Mouse (Mus musculus): ENCODE measurements around the gene Ptpre.

Gene Ptpre

DNA sequence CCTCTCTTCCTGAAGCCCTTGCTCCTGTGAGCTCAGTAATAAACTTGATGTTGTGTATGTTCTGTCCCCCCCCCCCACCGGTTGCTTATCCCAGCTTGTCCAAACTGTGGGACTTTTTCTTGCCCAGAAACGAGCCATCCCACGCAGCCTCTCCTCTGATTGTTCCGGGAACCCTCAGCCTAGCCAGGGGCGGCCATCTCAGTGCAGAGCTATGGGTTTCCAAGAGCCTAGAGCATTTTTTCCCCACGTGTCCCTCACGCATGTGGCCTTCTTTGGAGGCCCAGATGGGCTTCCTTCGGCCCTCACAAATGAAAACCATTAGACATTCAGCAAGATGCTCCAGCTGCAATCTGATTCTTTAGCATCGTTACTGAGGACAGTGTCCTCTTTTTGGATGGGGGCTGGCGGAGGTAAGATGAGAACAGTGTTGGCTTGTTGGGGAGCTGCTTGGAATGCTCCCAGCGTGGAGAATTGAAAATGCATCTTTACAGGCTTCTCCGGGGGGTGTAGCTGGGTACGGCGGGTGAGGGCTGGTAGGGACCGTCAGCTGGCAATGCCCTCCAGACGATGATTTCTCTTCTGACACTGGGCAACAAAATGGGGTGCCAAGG lies 41.5 kb downstream of the Ptpre start:
- DNase-seq (ENCODE audit: low spot score): no peak

DNA sequence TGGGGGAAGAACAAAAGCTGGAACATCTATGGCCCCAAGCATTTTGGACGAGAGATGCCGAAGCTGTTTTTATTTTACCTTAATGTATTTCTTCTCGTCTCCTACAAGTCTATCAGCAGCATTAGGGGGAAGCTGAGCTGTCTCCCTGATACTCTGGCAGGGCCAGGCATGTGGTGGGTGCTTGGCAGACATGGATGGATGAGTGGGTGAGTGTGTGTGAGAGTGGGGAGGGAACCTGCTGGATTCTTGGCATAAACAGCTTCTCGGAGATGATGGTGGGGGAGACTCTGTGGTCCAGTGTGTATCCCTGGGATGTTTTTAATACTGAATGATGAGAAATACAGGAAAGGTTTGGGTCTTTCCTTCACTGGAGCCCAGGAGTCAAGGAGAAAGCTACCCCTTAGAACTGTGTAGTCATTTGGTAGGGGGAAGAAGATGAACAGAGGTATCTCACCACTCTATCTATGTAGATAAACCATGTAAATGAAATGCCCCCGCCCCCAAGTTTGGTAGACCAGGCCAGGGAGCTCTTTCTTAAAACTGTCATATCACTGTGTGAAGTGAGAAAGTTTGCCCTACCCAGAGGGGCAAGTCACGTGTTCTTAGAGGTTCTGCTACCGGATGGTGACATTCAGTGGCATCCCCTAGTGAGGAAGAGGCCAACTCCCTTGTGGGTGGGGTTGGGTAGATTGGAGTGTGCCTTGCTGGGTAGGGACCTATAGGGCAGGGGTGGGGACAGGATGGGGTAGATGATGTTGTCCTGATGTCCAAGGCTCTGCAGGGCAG lies 43.2 kb downstream of the Ptpre start:
- DNase-seq (ENCODE audit: low spot score): peak; percentile 15

DNA sequence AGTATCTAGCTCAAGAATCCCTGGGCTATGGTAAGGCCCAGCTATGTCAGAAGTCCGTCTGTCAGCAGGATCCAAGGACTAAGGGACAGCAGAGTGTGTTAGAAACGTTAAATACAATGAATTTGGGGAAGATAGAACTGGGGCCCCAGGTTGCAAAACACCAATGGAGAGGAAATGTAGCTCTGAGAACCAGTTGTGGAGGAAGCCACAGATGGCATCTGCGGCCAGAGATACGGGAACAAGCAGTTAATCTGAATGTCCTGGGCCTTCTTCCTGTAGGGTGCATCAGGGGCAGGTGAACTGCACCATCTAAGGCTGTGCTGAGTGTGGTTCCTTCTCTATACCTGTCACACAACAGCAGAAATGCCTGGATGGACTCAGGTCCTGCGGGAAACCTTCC lies 43.8 kb downstream of the Ptpre start:
- no peak for DNase-seq (ENCODE audit: low spot score)

DNA sequence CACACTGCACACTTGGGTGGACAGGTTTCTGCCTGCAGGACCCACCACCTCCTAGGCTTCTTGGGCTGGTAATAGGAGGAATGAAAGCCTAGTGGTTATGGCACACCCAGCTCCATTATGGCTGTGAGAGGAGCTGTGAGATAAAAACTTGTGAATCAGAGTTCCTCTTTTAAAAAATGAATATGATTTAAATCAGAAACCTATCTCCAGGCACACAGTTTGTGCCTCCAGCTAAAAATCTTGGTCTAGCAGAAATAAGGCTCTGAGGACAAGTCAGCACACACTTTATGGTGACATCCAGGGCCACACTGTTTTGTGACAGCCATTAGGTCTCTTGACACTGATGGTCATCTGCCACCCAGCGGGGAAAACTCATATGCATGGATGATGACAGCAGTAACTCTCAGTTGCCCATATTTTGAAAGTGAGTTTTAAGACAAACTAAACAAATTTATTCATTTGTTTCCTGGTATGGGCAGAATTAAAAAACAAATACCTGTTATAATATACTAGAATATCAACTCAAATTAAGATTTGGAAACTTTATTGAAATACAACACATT lies 47.9 kb downstream of the Ptpre start:
- DNase-seq (ENCODE audit: low spot score): no peak

DNA sequence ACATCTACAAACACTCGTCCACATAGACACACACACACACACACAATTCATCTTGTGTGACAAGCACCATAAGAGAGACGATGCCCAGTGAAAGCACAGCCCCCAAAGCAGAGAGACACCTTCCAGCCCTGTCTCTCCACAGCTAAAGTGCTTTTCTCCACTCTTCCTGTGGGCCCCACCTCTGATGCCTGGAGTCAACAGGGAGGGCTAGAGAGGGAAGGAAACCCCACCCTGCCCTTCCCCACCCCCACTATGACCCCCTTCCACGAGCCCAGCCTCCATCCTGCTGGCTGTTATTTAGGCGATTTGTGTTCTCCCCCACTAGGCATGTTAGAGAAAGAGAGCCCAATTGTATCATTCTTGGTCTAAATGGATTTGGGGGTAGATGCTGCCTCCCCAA lies 49.1 kb downstream of the Ptpre start:
- no peak for DNase-seq (ENCODE audit: low spot score)

DNA sequence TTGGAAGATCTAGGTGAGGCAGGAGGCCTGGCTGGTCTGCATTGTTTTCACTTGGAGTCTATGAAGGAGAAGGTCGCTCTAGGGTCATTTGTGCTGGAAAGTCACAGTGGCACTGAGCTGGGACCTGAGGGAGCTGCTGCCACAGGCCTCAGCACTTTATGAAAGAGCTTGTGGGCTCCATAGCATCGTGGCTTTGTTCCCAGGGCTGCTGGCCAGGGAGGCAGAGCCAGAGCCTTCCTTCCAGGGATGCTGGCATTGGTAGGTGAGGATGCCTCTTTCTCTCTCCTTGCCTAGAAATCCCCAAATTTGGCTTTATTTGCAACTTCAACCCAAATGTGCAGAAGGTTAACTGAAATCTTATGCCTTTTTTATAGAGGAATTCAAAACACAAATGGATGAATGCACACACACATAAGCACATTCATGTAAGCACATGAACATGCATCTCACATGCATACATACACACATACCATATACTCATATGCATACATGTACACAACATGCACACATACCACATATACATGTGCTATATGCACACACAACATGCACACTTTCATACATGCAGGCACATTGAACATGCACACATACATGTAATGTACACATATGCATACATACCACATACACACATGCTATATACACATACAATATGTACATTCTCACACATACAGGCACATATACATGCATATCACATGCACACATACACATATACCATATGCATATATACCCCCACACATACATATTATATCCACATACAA lies 50.7 kb downstream of the Ptpre start:
- DNase-seq (ENCODE audit: low spot score): no peak

DNA sequence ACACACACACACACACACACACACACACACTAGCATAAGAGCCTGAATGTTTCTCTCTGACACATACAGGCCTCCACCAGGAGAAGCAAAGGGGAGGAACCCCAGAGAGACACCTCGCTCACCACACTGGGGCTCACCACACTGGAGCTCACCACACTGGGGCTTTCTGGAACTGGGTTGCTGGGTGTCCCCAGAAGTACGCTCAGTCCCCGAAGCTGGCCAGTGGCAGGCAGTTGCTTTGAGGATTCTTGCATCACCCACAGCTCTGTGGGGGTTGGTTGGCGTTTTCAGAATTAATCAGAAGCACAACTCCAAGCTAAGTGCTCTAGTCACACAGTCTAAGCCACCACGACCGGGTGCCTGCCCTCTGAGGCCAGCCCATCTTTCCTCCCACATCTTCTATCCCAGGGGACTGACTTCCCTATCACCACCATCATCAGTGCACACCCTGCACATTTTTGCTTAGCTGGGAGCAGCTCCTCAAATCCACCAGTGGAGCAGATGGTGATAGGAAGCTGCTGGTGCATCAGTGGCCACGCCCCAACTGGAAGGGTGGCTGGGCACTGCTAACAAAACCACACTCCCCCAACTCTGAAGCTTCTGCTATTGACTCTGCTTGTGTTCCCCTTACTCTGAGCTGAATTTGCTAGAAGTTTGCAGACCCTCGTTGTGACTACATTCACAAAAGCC lies 51.5 kb downstream of the Ptpre start:
- no peak for DNase-seq (ENCODE audit: low spot score)

DNA sequence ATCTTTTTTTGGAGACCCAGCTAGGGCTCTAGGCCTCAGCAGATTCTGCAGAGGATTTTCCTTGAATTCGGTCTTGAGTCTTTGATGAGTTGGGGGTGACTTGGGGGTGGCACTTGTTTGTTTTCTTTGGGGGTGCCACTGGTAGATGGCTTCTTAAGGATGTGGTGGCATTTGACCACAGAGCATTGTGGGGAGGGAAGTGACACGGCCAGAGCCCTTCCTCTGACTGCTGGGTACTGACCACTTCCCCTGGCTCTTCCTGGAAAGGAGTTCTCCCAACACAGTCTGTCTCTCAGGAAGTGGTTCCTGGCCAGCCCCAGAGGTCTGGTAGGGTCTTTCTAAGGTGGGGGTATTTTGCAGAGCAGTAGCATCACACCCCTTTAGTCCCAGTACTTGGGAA lies 54.2 kb downstream of the Ptpre start:
- no peak for DNase-seq (ENCODE audit: low spot score)

DNA sequence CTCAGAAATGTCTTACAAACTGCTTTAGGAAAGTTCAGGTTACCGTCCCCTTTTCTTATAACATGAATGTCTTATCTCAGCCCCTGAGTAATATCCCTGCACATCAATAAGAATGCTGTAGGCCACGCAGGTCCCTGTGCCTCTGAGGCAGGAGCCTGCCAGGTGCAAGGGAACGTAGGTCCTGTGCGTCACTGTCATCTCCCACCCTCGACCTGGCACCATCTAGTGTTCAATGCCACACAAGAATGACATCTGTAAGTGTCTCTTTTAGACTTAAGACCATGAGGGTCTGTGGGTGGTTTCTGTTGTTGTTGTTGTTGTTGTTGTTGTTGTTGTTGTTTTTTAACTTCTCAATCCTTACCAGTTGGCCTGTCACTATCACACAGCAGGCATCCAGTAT lies 56.0 kb downstream of the Ptpre start:
- no peak for DNase-seq (ENCODE audit: low spot score)

DNA sequence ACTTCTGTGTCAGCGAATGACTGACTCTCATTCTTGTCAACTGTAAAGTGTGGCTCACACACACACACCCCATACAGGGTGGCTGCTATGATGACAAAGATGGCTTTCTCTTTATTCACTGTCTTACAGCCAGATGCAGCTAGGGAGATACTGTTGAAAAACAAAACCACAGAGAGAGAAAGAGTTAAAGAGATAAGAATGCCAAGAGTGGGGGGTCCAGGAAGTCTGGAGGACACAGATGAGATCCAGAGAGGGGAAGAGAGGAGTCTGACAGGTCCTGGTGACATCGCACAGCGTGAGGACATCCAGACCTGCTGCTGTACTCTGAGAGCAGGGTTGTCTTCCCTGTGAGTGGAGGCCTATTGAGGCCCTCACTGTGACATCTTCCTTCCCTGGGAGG lies 56.5 kb downstream of the Ptpre start:
- no peak for DNase-seq (ENCODE audit: low spot score)

DNA sequence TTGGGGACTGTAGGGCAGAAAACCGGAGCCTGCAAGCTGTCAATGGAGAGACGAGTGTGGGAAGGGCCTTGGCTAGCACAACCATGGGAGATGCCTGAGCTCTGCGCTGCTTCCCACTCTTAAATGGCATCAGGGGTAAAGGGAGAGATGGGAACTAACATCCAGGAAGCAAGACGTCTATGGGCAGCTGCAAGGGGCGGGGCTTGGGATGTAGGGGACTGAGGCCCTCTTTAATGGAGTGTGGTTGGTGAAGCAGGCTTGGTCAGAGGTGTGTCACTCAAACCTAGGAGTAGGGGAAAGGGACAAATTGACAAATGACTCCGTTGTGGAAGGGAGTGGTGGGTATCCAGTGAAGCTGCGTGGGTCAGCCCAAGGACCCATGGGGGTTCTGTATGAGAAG lies 57.4 kb downstream of the Ptpre start:
- DNase-seq (ENCODE audit: low spot score): no peak

DNA sequence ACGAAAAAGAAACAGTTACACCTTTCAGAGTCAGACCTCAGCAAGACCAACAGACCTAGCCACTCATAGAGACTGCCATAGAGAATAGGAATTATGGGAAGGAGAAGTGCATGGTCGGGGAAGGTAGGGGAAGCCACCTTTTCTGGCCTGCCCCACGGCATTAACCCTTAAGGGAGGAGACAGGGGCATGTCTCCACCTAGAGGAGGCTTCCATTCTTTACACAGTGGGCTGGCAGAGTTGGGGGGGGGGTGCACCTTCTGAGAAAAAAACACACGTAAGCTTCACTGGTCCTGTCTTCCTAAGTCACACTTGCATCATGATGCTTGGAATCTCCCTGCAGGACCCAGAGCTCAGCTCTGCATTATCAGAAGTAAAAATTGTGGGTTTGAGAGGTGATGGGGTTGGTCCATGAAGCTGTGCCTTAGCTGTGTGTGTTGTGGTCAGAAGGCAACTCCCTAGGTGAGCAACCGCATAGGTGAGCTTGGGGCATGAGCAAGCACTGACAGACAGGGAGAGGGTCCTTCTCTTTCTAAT lies 58.4 kb downstream of the Ptpre start:
- DNase-seq (ENCODE audit: low spot score): no peak

DNA sequence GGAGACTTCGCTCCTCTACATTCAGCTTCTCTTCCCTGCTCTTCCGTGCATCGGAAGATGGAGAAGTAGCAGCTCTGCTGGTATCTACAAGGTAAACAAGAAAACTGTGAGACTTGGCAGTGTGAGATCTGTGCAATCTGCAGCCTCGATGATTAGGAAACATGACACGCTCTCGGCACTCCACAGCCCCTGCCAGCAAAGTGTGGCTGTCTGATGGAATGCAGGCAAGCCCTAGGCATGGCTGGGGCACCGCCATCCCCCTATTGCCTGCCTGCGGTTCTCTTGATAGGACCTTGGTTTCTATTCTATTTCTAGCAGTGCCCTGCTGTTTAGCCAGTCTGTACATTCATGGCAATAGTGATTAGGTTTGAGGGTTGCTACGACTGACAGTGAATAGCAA lies 59.7 kb downstream of the Ptpre start:
- DNase-seq (ENCODE audit: low spot score): no peak

DNA sequence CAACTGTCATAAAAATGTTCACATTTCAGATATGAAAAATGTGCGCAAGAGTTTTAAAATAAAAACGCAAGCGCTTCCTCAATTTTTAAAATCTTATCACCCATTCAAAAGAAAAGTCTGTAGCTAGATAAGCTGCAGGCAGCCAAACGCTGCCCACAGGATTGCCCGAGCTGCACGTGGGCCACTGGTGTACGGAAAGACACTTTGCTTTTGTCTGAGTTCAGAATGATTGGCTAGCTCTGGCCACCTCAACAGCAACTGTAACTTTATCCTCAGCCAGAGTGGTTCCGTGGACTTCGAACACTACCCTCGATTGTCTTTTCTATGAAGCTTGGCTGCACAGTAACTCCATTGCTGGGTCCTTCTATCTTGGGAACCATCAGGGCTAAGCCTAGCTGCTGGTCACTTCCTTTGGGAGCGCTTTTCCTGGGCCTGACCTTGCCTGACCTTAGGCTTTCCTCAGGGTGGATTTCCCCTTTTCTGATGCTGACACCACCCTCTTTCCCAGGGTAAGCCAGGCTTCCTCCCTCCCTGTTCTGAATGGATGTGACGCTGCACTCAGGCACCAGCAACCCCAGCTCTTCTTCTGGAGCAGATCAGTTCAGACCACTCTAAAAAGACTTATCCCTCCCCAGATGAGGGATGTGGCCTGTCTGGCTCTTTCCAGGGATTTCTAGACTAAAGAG lies 60.5 kb downstream of the Ptpre start:
- DNase-seq (ENCODE audit: low spot score): no peak

DNA sequence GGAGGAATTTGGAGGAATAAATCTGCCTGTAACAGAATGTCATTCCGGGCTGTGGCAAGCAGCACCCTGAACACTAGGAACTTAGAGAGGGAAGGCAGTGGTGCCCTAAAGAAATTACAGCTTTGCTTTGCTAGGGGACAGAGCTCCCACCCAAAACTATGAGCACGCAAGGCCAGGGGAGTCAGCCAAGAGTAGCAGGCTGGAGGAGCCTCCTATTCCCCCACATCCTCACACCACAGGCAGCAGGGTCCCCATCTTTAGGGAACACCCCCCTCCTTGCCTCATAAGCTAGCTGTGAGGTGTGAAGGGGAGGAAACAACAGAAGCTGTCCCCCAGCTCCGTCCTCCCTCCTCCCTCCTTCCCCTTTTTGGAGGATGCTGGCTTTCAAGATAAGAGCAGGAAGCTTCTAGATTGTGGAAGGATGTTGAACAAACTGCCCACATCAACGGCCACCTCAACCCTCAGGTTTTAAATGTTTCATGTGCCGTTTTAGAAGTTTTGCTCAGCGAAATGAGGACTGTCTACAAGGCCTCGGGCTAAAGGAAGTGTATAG lies 61.1 kb downstream of the Ptpre start:
- DNase-seq (ENCODE audit: low spot score): peak; percentile 56

DNA sequence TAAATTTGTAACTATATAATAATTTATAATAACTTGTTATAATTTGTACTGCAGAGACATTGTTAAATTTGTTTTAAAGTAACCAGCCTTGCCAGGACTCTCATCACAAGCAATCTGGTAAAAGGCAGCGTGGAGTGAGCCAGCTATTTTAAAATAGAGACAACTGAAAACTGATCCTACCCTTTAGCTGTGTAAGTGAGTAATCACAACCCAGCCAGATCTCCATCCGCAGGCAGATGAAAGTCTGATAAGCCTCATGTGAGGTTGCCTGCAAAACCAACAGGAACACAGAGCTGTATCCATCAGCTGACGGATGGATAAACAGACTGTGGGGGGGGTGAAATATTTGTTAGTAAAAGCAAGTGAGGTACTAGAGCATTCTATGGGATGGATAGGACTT lies 62.8 kb downstream of the Ptpre start:
- DNase-seq (ENCODE audit: low spot score): no peak

DNA sequence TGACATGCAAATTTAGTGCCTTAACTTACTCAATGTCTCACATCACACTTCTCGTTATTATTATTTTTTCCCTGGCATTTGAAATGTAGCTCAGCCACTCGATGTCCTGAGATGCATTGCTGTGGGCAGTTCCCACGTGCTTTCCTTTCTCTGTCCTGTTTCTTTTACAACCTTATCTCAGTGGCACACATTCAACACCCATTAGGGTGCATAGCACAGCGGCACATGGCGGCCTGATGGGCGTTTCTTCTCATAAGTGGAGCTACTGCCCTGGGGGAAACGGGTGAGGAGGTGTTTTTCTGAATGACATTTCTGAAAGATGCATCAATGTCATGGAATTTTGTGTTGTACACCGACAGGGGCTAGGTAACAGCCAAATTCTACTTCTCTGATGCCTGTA lies 64.3 kb downstream of the Ptpre start:
- DNase-seq (ENCODE audit: low spot score): no peak

DNA sequence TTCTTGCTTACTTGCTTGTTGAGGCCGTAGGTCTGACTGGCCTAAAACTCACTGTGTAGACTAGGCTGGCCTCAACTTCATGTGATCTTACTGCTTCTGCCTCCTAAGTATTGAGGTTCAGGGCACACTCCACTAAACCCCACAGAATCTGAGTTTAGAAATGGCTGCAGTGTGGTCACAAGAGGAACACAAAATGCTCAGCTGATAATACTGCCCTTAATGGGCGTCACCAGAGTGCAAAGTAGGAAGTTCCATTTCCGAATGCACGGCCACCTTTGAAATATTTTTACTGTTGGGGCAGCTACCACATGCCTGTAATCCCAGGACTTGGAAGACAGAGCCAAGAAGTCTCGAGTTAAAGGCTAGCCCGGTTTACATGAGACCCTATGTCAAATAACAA lies 65.0 kb downstream of the Ptpre start:
- DNase-seq (ENCODE audit: low spot score): no peak

DNA sequence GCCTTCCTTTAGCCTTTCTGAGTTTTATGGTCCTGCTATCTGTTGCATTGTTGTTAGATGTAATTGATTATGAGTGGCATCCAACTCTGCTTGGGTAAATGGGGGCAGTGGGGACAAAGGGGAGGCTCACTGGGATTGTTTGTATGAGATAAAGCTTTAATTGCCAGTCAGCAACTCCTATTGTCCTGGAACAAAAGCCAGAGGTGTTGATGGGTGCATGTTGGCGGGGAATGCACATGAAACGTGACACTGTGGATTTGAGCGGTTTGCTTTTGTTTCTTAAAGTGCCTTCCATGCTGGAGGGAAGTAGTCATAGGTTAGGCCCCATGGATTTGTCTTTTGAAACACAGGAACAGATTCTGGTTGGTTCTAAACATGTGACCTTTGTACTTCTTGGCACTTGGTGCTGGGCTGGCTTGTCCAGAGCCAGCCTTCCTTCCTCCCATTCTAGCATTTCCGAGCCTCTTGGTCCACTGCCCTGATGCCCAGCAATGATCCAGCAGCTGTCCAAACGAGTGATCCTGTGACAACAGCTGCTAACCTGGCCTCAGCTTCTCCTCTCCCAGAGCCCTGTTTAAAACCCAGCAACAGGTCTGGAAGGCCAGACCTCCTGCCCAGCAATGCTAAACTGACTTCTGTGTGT lies 65.7 kb downstream of the Ptpre start:
- no peak for DNase-seq (ENCODE audit: low spot score)

DNA sequence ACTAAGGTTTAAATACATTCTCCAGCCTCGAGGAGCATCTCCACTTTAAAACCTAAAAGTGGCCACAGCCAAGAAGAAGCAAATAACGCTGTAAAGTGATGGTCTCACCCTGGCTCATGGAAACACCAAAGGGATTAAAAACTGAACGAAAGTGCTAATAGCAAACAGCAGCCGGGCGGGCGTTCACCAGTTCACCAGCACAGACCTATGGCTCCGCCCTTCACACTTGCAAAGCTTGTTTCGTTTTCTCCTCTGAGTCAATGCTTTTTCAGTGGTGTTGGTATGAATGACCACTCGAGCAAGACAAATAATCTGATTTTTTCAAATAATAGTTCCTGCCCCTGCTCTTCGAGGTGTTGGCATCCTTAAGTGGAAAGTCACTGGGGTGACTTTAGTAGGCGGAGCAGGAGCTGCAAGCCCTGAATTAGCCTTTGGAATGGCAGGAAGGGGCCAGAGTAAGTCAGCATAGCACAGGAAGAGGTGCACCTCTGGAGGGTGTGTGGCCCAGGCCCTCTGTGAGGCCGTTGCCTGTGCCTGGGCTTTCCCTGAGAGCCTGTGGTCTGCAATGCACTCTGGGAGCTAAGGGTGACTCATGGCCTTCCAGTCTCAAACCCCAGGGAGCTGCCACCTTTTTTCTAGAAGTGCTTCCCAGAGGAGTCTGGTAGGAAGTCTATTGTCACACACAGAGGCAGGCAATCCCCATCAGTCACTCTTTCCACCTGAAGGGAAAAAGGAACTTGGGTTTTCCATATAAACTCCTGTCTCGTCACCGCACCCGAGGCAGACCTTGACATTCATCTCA lies 67.9 kb downstream of the Ptpre start:
- no peak for DNase-seq (ENCODE audit: low spot score)
